Mouse (Mus musculus) activated CD4-positive, CD25-positive, alpha-beta regulatory T cell, adult 4 months (primary cell): Measurements from ENCODE around the gene Dglucy. TPM values are rescaled to one million over a fixed set of nuclear protein-coding genes. Genes with fewer than 3 reads are reported as not detected.

ENCODE experiments used
- ATAC-seq: one replicate; pipeline ENCODE4 v1.8.0; 2017
- polyA plus RNA-seq, 2 experiments: library from polyadenylated mRNA; unstranded; fragments of 100-300 nt; shearing (Covaris generic); gene quantifications; one replicate each; pipeline ENCODE4 v1.2.1; 2017

Dglucy gene
- polyA plus RNA-seq, 2 experiments from 2014 or later = 15.6 to 18.1 TPM

GRCm38 (mm10) chr12:100936737-100937136, 157.9 kb downstream of the Dglucy start:
- no peak for ATAC-seq

GRCm38 (mm10) chr12:100937441-100938360, 158.8 kb downstream of the Dglucy start:
- no peak for ATAC-seq

- no peak for ATAC-seq
Measured at GRCm38 (mm10) chr12:100941361-100941760, 162.5 kb downstream of the Dglucy start.

- no peak for ATAC-seq
Measured at GRCm38 (mm10) chr12:100943146-100943545, 164.3 kb downstream of the Dglucy start.

- no peak for ATAC-seq
Measured at GRCm38 (mm10) chr12:100944921-100945336, 166.1 kb downstream of the Dglucy start.

- no peak for ATAC-seq
Measured at GRCm38 (mm10) chr12:100945501-100945900, 166.6 kb downstream of the Dglucy start.

GRCm38 (mm10) chr12:100945948-100946347, 167.1 kb downstream of the Dglucy start:
- no peak for ATAC-seq

Other genes with a start within 250 kb of the Dglucy start
- gene Rps6ka5, start 52.1 kb upstream of the Dglucy start, polyA plus RNA-seq = 1 to 10 TPM; 3.7 to 7.2 TPM
- gene Gpr68, start 129.1 kb downstream of the Dglucy start, polyA plus RNA-seq = 10 to 100 TPM; 55.7 to 78.7 TPM
- gene Ccdc88c, start 250.0 kb downstream of the Dglucy start, polyA plus RNA-seq = 10 to 100 TPM; 76.7 to 82.5 TPM